Mouse (Mus musculus) cerebellum, adult 9-11 months (tissue): ENCODE measurements around the gene Usp22.

Experiments
- DNase-seq: peaks from one replicate; pipeline ENCODE4 v3.0.0; 2022

Gene Usp22

GRCm38 (mm10) chr11:61183820-61184219, 9.0 kb upstream of the Usp22 start:
- no peak for DNase-seq

DNA sequence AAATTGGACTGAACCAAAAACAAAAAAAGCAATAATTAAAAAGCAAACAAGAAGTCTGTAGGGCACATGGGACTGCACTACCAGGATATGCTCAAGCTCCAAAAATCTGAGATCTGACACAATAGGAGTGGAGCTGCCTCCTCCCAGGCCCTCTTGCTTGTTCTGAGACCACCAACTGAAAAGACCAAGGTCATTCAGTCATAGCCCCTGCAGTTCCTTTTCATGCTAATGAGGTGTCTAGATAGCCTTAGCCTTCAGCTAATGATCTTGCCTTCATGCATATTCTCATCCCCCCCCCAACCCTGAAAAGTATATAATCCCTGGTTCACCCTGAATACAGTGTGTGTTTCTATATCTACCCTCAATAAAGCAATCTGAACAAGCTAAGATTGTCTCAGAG, 6.8 kb upstream of the Usp22 start:
- no peak for DNase-seq

GRCm38 (mm10) chr11:61180361-61180760, 5.5 kb upstream of the Usp22 start:
- DNase-seq: no peak

DNA sequence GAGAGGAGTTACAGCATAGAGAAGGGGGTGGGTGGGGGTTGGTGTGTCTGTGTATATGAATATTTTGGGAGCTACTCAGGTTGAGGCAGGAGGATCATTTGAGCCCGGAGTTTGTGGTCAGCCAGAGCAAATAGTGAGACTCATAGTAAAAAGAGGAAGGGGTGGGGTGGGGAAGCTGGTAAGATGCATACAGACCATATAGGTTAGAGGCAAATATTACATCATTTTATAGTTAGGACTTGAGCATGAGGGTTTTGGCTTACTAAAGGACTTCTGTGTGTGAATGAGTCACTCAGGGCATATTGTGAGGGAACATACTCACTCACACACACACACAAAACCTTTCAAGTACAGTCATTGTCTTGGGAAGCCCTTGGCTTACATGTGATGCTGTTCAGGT, 1.5 kb upstream of the Usp22 start:
- no peak for DNase-seq

- DNase-seq: peak; percentile 47
Observed at GRCm38 (mm10) chr11:61175778-61176177, 923 bp upstream of the Usp22 start.

DNA sequence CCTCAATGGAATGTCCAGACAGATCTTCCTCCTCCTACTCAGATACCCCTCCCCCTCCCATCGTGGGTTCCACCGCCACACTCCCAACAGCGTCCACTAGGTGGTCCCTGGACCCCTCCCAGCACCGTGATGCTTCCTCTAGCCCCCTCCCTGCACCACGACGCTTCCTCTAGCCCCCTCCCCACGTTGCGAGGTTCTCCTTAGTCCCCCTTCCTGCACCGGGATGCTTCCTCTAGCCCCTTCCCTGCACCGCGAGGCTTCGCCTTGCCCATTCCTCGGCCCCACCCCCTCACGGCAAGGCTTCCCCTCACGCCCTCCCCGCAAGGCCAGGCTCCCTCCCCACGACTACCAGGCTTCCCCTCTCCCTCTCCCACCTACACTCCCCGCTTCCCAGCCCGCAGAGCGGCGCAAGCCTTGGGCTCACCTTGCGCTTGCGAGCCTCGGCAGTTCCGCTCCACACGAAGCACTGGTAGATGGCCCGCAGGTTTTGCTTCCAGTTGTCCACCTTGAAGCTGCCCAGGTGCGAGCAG, 499 bp downstream of the Usp22 start:
- no peak for DNase-seq

DNA sequence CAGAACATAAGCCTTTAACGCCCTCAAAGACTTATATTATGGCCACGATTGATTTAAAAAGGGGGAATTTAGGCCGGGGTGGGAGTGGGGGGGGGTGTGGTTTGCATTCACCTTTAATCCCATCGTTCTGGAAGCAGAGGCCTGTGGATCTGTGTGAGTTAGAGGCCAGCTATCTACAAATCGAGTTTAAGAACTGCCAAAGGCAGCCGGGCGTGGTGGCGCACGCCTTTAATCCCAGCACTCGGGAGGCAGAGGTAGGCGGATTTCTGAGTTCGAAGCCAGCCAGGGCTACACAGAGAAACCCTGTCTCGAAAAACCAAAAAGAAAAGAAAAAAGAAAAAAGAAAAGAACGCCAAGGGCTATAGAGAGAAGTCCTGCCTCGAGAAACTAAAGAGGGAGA, 1.4 kb downstream of the Usp22 start:
- DNase-seq: peak; percentile 42

DNA sequence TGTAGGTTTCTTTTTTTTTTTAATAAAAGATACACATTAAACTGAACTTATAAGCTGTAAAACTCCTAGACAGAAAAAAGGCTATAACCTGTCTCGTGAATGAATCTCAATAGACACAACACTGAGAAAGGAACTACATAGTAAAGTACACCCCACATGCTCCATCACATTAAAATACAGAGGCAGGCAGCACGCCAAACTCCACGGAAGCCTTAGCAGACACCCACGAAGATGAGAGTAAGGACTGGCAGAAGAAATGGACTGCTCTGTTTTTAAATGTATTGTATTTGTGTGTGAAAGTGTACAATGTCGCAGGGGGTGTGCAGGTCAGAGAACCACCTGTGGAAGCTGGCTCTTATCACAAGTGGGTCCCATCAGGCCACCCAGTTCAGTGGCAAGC, 4.7 kb downstream of the Usp22 start:
- no peak for DNase-seq

- no peak for DNase-seq
Observed at GRCm38 (mm10) chr11:61164881-61165280, 10.0 kb downstream of the Usp22 start.

DNA sequence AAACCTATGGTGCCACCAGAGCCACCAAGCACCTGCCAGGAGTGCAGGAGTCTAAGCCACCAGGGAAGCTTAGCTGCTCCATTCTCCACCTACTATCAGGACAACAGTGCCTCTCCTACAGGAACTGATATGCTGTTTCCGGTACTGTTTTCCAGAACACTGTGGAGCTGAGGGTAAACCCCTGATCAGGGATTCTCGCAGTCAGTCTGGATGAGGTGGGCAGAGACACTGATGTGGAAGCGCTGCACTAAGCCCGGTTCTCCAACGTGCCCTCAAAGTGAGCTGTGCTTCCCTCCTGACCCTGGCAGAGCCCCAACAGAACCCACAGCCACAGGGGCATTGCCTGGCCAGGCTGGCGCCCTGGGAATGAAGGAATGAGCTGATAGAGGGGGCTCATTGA, 10.5 kb downstream of the Usp22 start:
- no peak for DNase-seq

DNA sequence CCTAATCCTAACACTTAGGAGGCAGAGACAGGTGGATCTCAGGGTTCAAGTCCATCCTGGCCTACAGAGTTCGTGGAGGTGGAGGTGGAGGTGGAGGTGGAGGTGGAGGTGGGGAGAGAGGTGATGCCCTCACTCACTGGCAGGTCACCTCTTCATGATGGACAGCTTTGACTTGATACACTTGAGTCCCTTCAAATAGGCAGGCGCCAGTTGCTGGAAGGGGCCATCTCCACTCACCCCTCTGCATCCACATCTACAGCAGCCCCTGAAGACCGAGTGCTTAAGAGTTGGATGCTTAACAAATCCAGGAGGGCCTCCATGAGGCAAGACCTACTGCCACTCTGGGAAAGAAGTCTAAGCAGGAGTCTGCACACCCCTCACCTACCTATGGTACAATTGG, 11.5 kb downstream of the Usp22 start:
- no peak for DNase-seq

DNA sequence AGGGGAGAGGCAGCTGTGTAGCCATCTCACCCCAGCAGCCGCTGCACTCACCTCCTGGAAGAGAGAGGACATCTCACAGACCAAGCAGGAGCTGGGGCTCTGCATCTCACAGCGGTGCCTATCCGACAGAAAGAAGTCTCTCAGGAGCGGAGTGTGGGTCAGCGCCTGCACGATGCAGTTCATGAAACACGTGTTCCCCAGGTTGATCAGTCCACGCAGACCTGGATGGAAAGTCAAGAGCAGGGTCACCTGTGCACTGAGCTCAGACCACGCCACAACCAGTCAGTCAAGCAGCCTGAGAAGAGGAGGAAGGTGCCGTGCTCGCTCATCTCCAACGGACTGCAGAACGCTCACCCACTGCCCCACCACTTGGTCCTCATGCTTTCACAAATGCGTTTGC, 12.1 kb downstream of the Usp22 start:
- no peak for DNase-seq

- no peak for DNase-seq
Observed at GRCm38 (mm10) chr11:61161121-61161520, 13.7 kb downstream of the Usp22 start.

- DNase-seq: peak; percentile 85
Observed at GRCm38 (mm10) chr11:61159796-61160732, 14.8 kb downstream of the Usp22 start.

- no peak for DNase-seq
Observed at GRCm38 (mm10) chr11:61158141-61158540, 16.7 kb downstream of the Usp22 start.

- DNase-seq: no peak
Observed at GRCm38 (mm10) chr11:61155727-61156126, 19.1 kb downstream of the Usp22 start.

DNA sequence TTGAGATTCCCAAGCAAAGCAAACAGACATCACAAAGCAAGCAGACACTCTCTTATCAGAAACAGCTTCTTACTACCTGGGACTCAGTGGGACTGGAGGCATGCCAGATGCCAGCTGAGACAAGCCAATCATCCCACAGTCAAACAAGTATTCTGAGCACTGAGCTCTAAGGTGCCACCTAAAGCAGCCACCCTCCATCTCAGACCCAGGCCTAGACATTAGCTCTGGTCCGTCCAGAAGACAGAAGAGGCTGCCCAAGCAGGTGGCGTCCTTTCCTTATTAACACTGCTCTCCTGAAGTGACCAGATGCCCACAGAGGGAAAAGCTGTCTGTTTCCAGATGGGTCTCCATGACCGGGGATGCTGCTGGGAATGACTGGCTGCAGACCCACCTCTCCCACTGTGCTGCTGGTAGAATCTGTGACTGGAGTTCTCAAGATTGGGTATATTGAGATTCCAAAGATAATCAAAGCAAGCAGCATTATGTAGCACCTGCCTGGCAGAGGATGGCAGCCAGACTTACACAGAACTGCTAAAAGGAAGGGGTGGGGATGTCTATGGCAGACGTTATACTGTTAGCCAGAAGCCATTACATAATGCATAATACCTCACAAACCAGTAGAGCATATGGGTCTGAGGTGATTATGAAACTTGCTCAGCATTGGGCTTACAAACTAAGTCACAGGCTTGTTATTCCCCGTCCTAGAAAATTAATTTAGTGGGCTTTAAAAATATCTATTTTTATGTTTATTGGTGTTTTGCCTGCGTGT, 24.4 kb downstream of the Usp22 start:
- no peak for DNase-seq

DNA sequence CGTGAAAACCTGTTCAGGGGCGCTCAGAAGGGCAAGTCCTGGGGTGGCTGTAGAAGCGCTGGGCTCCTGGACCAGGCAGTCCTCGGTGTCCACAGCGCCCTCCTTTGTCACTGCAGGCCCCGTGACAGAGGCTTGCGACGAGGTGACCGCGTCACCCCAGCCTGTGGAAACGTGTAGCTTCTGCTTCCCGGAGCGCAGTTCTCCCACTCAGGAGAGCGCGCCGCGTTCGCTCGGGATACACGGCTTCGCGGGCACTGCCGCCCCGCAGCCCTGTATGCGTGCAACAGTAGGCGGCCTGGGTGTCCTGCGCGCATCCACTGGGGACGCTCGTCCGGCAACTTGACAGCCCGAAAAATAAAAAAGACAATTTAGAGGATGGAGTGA, 27.6 kb downstream of the Usp22 start:
- peak; percentile 71 for DNase-seq

DNA sequence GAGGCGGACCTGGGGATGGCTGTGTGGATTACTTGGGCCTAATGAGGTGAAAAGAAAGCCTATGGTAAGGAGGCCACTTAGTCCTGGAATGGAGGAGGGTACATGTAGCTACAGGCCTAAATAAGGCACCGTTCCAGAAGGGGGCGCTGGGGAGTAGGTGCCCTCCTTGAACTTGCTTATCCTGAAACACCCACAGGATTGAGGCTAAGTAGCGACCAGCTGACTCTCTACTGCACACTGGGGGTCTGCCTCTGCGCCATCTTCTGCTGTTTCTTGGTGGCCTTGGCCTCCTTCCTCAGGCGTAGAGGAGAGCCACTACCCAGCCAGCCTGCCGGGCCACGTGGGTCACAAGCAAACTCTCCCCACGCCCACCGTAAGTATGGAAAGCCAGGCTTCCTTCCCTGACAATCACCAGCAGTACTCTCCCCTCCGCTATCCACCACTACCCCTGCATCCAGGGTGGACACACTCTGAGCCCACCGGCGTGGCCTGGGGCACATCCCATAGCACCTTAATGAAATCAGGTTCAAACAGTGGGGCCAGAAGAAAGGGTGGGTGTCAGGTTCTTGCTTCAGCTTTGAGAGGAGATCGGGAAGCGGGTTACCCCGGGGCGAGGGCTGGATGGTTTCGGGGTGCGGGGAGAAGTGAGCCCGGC, 28.1 kb downstream of the Usp22 start:
- DNase-seq: no peak

DNA sequence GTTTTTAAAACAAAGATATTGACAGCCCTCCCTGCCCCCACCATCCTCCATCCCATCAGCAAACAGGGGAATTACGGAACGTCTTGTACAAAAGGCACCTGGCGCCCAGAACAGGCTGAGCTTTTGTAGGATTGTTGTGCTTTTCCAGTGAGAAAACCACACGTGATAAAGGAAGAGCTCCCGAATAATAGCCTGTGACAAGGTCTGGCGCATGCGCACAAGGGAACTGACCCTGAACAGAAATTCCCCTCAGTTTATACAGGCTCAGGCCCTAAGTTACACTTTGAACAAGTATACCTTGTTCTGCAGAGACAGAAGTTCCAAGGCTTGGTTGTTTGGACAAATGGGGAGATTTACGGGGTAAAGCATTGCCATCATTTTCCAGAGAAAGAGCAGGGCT, 29.3 kb downstream of the Usp22 start:
- no peak for DNase-seq

GRCm38 (mm10) chr11:61143564-61144469, 31.0 kb downstream of the Usp22 start:
- no peak for DNase-seq

DNA sequence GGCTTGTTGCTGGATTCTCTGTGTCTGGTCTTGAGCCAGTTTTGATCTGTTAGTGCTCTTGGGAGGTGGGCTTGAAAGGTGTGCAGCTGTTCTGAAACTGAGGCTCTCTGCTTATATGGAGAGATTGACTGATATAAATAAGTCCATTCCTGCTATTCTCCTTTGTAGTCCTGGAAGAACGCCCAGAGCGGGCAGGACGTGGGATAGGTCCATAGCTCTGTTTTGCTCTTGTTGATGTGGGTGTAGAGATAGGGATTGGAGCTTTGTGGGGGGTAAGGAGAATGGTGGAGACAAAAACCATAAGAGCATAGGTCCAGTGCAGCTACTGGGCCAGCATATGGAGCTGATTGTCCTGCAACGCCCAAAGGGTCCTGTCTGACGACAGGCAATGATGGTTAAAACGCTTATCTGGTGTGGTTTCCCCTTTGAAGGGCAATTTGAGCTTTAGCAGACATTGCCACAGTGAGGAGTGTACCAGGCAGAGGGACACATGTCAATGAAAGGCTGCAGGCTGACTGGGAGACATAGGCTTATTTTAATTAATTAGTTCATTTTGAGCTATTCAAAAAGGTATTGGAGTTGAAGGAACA, 31.8 kb downstream of the Usp22 start:
- no peak for DNase-seq
